Mouse (Mus musculus) E14TG2a.4 (cell line): ENCODE data around the gene Lrrc2.
A peak's percentile ranks its signal among the peaks of the same experiment; 100 is the strongest.

ENCODE experiments used
- H3K27me3 ChIP-seq: 2 replicates; pipeline ENCODE4 v1.6.1; 2014; ENCODE audit warnings: low read length, control low read depth; ENCODE audit not compliant: insufficient read depth
- H3K36me3 ChIP-seq: 2 replicates; pipeline ENCODE4 v1.6.1; 2014; ENCODE audit warnings: low read length, control low read depth; ENCODE audit not compliant: insufficient read depth
- H3K4me1 ChIP-seq: replicated peaks from 2 replicates; pipeline ENCODE4 v1.6.1; 2014; ENCODE audit warnings: low read depth, low read length, control low read depth
- H3K4me3 ChIP-seq: replicated peaks from 2 replicates; pipeline ENCODE4 v1.5.1; 2014; ENCODE audit warnings: mild to moderate bottlenecking, low read length
- H3K9me3 ChIP-seq: 2 replicates; pipeline ENCODE4 v1.6.1; 2014; ENCODE audit warnings: low read length, control low read depth
- CTCF ChIP-seq: conservative IDR thresholded peaks from 2 replicates; pipeline ENCODE4 v1.5.1; 2014; ENCODE audit warnings: low read length
- NANOG ChIP-seq: IDR thresholded peaks from 2 replicates; pipeline ENCODE4 v1.6.1; 2014; ENCODE audit warnings: borderline replicate concordance, low read length, mixed read lengths
- POU5F1 ChIP-seq: IDR thresholded peaks from 2 replicates; pipeline ENCODE4 v1.6.1; 2014; ENCODE audit warnings: low read length, borderline replicate concordance

Gene Lrrc2

DNA sequence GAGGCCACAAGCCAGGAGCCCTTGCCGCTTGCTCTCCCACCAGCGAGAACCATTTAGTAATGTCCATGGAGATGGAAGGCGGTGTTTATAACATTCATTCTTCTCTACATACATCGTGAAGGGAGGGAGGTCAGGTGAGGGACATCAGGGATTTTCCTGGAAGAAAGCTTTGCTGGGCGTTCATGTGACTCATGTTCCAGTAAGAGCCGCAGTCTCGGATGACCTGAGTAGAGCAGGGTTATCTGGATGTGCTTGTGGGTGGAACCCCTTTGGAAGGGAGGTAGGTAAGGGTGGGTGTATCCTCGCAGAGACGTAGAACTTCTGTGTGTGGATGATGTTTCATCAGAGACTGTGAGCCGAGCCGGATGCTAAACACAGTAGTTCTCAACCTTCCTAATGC lies at the start of gene Lrrc2:
Lrrc2 (plus strand) TSS at position 149 of the 400 bp plus-strand sequence.
- TF ChIP-seq NANOG = peak; percentile 81
- no peak for TF ChIP-seq POU5F1

DNA sequence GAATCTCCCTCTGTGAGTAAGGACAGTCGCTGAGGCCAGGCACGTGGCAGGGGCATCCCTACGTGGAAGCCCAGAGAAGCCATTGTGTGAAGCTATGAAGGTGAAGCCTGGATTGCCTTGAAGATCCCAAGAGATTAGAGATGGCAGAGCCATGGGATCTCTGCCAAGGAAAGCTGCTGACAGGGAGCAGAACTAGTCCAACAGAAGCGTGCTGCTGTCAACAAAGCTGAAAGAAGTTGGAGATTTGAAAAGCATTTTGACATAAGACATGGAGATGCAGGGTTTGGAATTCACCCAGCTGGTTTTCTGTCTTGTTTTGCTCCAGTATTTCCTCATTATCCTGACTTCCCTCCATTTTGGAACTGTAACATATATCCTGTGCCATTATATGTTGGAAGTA lies 49.1 kb upstream of the Lrrc2 start:
- 0 out of 2 replicates have a peak, but pooled peaks cover 6% of the 10 kb centered on the region for H3K4me1 ChIP-seq
- H3K27me3 ChIP-seq = peaks cover 9% of the 10 kb centered on the region; the same call in 1 of the 2 replicates
- peaks cover 15% of the 10 kb centered on the region for H3K9me3 ChIP-seq
- H3K4me3 ChIP-seq = no peak overlapping the region
- H3K36me3 ChIP-seq = peaks cover 25% of the 10 kb centered on the region
- no peak for TF ChIP-seq NANOG
- TF ChIP-seq POU5F1 = no peak
- no peak for TF ChIP-seq CTCF

More for the DNA sequence above, at the start of gene Lrrc2:
- Histone ChIP-seq H3K9me3 (no peaks in the 10 kb centered on the region), H3K4me3 (peak within 1 kb of the TSS; percentile 83), H3K4me1 (peaks cover 67% of the 10 kb centered on the region), H3K36me3 (no peaks in the 10 kb centered on the region), H3K27me3 (no peaks in the 10 kb centered on the region)

DNA sequence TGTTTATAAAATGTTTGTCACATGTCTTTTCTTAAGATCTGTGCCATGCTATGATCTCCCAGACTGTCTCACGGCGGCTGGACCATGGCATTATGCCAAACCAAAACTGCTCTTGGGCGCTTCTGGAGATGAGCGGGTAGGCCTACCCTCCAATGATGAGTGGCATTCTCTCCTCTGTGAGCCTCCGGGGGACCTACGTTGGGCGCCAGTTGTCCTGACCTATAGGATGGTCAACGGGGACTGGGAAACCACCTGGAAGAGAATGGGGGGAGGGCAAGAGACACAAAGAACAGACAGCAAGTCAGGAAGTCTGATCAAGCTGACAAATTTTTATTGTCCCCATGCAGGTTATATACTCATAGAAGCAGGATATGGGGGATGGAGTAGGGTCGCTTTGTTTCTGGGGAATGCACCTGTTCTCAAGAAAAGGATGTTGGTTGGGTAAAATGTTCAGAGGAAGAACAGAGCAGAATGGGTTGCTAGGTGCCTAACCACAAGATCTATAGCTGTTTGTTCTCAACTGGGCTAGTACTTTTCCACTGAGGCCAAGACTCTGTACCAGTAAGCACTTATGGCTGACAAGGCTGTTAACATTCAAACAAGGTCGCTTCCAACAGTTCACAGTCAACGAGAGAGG lies 44.0 kb upstream of the Lrrc2 start:
- 0 out of 2 replicates have a peak, but pooled peaks cover under 1% of the 10 kb centered on the region for H3K4me1 ChIP-seq
- TF ChIP-seq CTCF = no peak
- no peak for TF ChIP-seq NANOG
- no peak for TF ChIP-seq POU5F1
- no peaks in the 10 kb centered on the region for H3K36me3 ChIP-seq

DNA sequence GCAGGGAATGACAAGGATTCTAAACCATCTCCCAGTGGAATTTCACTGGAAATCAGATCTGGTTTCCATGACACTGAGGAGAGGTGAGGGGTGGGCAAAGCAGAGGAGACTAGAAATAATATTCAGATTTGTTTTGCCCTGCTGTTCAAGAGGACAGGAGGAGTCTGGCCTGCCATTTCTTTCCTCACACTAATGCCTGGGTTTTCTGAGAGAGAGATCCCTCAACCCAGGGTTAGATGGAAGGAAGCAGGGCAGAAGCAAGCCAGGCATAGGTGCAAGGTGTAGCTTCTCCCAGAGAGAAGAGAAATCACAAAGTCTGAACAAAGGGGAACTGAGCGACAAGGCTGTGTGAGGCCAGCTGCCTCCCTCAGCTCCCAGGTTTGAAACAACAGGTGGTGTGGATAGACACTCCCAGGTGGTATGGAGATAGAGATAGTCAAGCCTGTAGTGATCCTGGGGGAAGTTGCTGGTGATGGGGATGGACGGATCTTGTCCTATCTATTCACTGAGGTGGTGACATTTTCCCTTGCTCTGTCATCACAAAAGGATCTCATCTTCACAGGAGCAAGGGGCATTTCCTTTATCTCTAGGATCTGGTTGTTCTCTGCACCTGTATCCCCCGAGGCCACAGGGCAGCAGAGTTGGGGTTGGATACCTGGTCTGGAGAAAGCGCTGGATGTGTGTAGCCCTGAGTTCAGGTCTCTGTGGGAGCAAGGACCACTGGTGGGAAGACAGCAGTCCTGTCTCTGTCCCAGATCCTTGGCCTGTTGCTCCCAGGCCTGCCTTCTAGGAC lies 43.3 kb upstream of the Lrrc2 start:
- Histone ChIP-seq H3K9me3 (peaks cover 25% of the 10 kb centered on the region), H3K36me3 (no peaks in the 10 kb centered on the region), H3K4me1 (0 out of 2 replicates have a peak, but pooled peaks cover 3% of the 10 kb centered on the region), H3K27me3 (peaks cover 9% of the 10 kb centered on the region; the same call in 1 of the 2 replicates), H3K4me3 (no peak overlapping the region)
- no peak for TF ChIP-seq NANOG
- TF ChIP-seq POU5F1 = no peak
- no peak for TF ChIP-seq CTCF

More for the DNA sequence above, 44.0 kb upstream of the Lrrc2 start:
- no peak overlapping the region for H3K4me3 ChIP-seq
- H3K9me3 ChIP-seq = peaks cover 25% of the 10 kb centered on the region
- peaks cover 9% of the 10 kb centered on the region; the same call in 1 of the 2 replicates for H3K27me3 ChIP-seq

DNA sequence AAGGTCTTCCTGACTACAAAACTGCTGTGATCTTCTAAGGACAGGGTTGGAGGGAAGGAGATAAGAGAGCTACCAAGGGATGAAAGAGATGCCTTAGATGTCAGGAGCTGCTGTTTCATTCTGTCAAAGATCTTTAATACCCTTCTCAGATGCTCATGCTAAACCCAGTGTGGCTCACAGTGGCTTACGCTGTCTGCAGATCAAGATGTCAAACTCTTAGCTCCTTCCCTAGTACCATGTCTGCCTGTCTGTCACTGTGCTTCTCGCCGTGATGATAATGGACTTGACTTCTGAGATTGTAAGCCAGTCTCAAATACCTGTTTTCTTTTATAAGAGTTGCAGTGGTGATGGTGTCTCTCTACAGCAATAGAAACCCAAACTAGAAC lies 42.7 kb upstream of the Lrrc2 start:
- Histone ChIP-seq H3K4me3 (no peak overlapping the region), H3K9me3 (peaks cover 25% of the 10 kb centered on the region), H3K4me1 (0 out of 2 replicates have a peak, but pooled peaks cover 3% of the 10 kb centered on the region), H3K27me3 (peaks cover 7% of the 10 kb centered on the region; the same call in 1 of the 2 replicates), H3K36me3 (no peaks in the 10 kb centered on the region)
- TF ChIP-seq NANOG (no peak), POU5F1 (no peak), CTCF (no peak)

DNA sequence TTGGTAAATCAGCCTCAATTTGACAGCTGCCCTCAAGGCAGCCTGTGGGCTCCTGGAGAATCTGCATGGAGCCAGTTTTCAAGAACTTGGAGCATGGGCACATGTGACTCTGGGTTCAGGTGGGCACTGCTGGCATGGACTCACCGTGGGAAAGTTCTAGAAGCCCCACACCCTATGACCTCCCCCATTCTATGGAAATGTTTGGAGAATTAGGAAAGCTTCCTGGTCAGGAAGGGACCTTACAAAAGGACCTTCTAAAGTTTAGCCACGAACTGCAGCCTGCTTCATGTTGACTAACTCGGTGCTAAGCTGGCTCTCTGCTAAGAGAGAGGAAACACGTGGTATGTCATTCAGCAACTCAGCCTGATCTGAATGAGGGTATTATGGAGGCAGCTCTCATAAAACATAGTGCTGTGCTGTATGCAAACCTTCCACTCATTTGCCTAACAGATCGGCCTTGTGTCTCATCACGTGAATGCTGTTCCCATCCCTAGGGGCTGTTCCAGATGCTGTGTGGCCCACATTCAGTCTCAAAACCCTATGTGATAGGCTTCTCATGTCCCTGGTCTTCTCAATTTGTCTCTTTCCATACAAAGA lies 41.9 kb upstream of the Lrrc2 start:
- TF ChIP-seq POU5F1 (no peak), CTCF (no peak), NANOG (no peak)
- Histone ChIP-seq H3K4me1 (peaks cover 4% of the 10 kb centered on the region), H3K4me3 (no peak overlapping the region), H3K36me3 (no peaks in the 10 kb centered on the region), H3K9me3 (peaks cover 25% of the 10 kb centered on the region), H3K27me3 (0 out of 2 replicates have a peak, but pooled peaks cover 2% of the 10 kb centered on the region)

DNA sequence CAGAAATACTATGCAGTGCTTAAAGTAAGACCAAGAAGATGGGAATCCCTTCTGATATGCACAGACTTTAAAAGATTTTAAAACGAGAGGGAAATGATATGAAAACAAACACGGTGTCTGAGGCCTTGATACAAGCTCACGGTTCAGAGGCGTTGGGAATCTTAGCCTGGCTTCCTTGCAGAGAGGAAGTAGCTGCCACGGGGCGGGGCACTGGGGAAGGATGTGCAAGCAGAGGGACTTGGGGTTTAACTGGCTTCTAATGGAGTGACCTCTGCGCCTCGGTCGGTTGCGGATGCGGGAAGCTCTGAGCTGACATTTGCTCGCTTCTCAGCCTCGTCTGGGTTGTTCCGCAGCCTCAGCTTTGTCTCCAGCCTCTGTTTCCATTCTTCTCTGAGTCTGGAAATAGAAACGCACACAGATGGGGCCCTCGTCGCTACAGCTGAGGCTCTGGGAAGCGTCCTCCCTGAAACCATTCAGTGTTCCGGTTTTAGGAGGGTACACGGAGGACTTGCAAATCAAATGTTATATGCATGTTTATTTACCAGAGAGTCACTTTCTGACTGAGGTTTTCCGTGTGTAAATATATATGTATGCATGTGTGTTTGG lies 36.6 kb upstream of the Lrrc2 start:
- Histone ChIP-seq H3K36me3 (no peaks in the 10 kb centered on the region), H3K4me3 (peak overlapping the region; percentile 45), H3K9me3 (no peaks in the 10 kb centered on the region), H3K27me3 (peaks cover 16% of the 10 kb centered on the region), H3K4me1 (peaks cover 27% of the 10 kb centered on the region)
- no peak for TF ChIP-seq NANOG
- TF ChIP-seq POU5F1 = no peak
- TF ChIP-seq CTCF = no peak

DNA sequence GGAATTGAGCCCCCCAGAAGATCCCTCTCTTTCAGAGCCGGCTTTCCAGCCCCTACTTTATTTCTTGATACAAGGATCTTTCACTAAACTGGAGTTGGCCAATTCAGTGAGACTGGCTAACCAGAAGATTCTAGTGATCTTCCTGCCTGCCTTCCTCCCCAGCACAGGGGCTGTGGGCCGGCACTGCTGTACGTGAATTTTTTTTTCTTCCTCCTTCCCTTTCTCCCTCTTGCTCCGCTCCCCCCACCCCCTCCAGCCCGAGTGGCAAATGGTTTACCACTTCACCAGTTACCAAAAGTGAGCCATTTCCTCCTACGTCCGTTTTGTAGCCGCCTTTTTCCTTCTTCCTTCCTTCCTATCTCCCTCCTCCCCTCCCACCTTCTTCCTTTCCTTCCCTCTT lies 35.9 kb upstream of the Lrrc2 start:
- TF ChIP-seq CTCF (no peak), POU5F1 (no peak), NANOG (no peak)
- H3K4me1 ChIP-seq = peaks cover 27% of the 10 kb centered on the region
- no peaks in the 10 kb centered on the region for H3K9me3 ChIP-seq
- no peaks in the 10 kb centered on the region for H3K36me3 ChIP-seq
- peaks cover 16% of the 10 kb centered on the region for H3K27me3 ChIP-seq
- no peak overlapping the region for H3K4me3 ChIP-seq
